Mouse (Mus musculus): ENCODE results near the gene Tmem135.

DNA sequence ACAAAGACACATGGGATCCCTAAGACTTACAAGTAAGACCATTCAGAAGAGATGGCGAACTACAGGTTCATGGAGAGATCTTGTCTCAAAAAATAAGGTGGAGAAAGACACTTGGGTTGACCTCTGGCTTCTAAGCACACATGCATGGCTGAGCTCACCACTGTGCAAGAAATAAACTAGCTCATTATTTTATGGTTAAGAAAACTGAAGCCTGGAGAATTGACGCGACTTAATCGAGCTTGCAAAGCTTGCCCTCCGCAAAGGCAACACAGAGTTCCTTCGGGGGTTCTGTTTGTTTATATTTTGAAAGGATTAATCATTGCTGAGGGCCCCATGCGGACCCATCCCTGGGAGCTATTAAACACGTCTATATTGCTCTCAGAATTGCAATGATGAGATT, 18.6 kb upstream of the Tmem135 start:
- no peak for TF ChIP-seq CTCF (IDR thresholded peaks at IDR 0.05; ENCODE audit: extremely low read depth, insufficient read depth, low read length)
- no peak for TF ChIP-seq POLR2A (IDR thresholded peaks at IDR 0.05; ENCODE audit: extremely low read depth, insufficient read depth, low read length)
